24 mouse cellular contexts compared by ENCODE assay signal in the genomic region with DNA sequence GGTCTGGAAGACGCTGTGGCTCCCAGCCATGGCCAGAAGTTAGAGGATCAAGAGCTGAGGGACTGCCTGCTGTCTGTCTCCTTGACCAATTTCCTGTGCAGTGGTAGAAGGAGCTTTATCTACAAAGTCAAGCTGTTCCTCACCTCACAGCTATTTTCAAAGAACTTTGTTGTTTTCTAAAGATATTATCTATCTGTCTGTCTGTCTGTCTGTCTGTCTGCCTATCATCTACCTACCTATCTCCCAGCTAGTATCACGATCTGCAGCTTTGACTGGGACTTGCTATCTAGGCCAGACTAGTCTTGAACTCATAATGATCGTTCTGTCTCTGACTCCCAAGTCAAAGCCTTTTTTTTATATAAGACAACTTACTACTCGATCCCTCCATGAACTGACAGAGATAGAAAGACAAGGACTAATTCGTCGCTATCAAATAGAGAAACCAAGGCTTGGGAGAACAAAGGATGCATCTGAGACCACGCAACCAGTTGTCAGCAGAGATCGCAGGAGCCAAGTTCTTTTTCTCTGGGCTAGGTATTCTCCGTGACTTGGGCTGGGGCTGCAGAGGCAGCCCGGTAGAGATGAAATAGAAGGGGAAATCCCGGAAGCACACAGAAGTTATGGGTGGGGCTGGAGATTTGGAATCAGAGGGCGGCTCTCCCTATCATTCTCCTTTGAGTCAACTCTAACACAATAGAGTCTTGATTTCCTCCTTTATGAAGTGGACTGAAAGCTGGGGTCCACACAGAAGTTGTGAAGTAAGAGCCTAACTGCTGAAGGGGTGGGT. TPM values are rescaled to one million over a fixed set of nuclear protein-coding genes. Genes with fewer than 3 reads are reported as not detected.
A peak's percentile ranks its signal among the peaks of the same experiment; 100 is the strongest.
DNase-seq lines count a peak whose midpoint lies in the region; ATAC-seq lines count a peak whose summit lies in the region.
"Had no signal": no experiment of that assay in that cellular context is flagged by ENCODE, and none has a peak within 500 bp of the region (broad histone marks: within the 10 kb centered on the region; RNA-seq: fewer than 3 reads in every experiment).

No protein-coding gene starts in this region.

- 20% methylated on average over 12 of the region's 12 CpGs for WGBS in liver, embryonic 12.5 days (ENCODE audit: insufficient replicate concordance)

- DNase-seq in 416B (ENCODE audit: low read depth): peak; percentile 83
- DNase-seq in CD4-positive helper T cell, adult 2 months (ENCODE audit: low read depth, low spot score): peak; percentile 58
- DNase-seq in heart, postnatal 25 days (ENCODE audit: low spot score): no peak
- DNase-seq in urinary bladder, postnatal 14 days (ENCODE audit: low spot score): no peak
- DNase-seq in urinary bladder, postnatal 10 days (ENCODE audit: low spot score): no peak
- DNase-seq: adrenal gland, postnatal 36 days; cerebellum, adult 18-20 months; cerebellum, postnatal 25 days; gastrocnemius, postnatal 36 days; kidney, postnatal 4 days; lung, embryonic 14.5 days; lung, postnatal 4 days; right cerebral cortex, postnatal 4 days; thymus, postnatal 25 days had no signal

- H3K27me3 ChIP-seq in liver, embryonic 12.5 days (replicated peaks): no peaks in the 10 kb centered on the region
- H3K27me3 ChIP-seq: hindbrain, embryonic 13.5 days had no signal

- no peak overlapping the region for H3K27ac ChIP-seq in liver, embryonic 12.5 days
- H3K27ac ChIP-seq: hindbrain, embryonic 13.5 days had no signal

- ATAC-seq in activated CD4-positive, CD25-positive, alpha-beta regulatory T cell, adult 4 months: peak; percentile 60
- ATAC-seq in liver, embryonic 12.5 days: peak; percentile 50; the same call in 1 of the 2 replicates
- ATAC-seq in frontal cortex, adult (ENCODE audit: low TSS enrichment): no peak
- ATAC-seq: intestine, embryonic 16.5 days had no signal

- intact Hi-C loops in heart, postnatal 25 days (cut with DNase I): no loop called here

- H3K36me3 ChIP-seq in liver, embryonic 12.5 days: no peaks in the 10 kb centered on the region
- H3K36me3 ChIP-seq: hindbrain, embryonic 13.5 days had no signal

- H3K4me2 ChIP-seq in liver, embryonic 12.5 days: peak overlapping the region; percentile 35
- H3K4me2 ChIP-seq: hindbrain, embryonic 13.5 days; lung, embryonic 14.5 days; midbrain, embryonic 11.5 days had no signal

- H3K9me3 ChIP-seq in liver, embryonic 12.5 days (replicated peaks): no peaks in the 10 kb centered on the region
- H3K9me3 ChIP-seq: hindbrain, embryonic 13.5 days had no signal

- no peak overlapping the region for H3K9ac ChIP-seq in liver, embryonic 12.5 days
- H3K9ac ChIP-seq: hindbrain, embryonic 13.5 days; lung, embryonic 14.5 days had no signal

- H3K4me1 ChIP-seq in liver, embryonic 12.5 days: peaks cover 59% of the 10 kb centered on the region

- no peak overlapping the region for H3K4me3 ChIP-seq in liver, embryonic 12.5 days
- H3K4me3 ChIP-seq: hindbrain, embryonic 13.5 days had no signal

RNA-seq across cellular contexts. Expression of gene Haao, which starts 59.2 kb away (rescaled TPM):
- 1 to 10 TPM; 1.3 to 3.2 TPM for polyA plus RNA-seq in activated CD4-positive, CD25-positive, alpha-beta regulatory T cell, adult 4 months (2017; shearing (Covaris generic))
- polyA plus RNA-seq in liver, embryonic 12.5 days (2016; fragmentation: Nextera tagmentation; extraction: Ambion mirVana): 7.1 and 7.7 TPM in 2 replicates
- under 1 TPM in 1 of 2 experiments, not detected in 1; 0.13 TPM for total RNA-seq in heart, postnatal 25 days (2021)
- total RNA-seq: gastrocnemius, postnatal 36 days; layer of hippocampus, postnatal 25 days; left cerebral cortex, postnatal 10 days had no signal
- polyA plus RNA-seq: forebrain, embryonic 11.5 days; midbrain, embryonic 11.5 days; neural tube, embryonic 11.5 days had no signal

Comparison
In these comparisons a context has a peak if more than half of its experiments do, and no peak if none do; other contexts are left out.
1. DNase-seq: peak in 416B (single experiment) and CD4-positive helper T cell, adult 2 months (single experiment); none in heart, postnatal 25 days (single experiment), urinary bladder, postnatal 14 days (single experiment) and urinary bladder, postnatal 10 days (single experiment).